Mouse (Mus musculus) kidney, adult 9 months (tissue): ENCODE results near the gene Pappa.

Experiments
- DNase-seq: peaks from one replicate; pipeline ENCODE4 v3.0.0; 2022

Pappa gene

DNA sequence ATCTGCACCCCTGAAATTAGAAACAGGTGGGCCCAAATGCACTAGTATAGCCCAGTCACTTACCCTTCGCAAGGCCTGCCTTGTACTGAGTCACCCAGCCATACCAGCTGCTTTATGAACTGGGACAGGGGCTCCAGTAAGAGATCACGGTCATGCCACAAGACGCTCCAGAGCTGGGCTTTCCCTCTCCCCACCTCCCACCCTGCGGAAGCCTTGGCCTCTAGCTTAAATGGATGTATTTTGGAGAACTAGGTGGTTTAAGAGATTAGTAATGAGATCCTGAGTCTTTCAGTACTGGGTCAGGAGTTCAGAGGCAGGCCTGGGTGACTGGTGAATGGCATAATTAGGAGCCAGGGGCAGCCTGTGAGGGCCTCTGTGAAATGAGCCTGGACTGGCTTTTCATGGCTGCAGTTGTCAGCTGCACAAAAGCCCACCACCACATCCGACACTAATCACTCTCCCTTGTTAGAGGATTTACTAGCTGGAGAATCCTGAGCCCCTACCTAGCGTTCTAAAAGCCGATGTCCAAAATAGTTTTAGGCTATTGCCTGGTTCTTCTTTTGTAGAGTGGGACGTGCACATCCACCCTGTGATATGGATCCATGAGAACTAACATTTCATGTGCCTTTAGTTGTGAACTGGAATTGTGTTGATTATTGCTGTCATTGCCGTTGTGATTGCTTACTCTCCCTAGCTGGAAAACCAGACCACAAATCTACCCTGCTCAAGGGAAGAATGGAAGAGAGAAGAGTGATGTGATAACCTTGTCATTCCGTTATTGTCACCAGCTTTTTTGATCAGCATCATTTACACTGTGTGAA lies 154.7 kb downstream of the Pappa start:
- DNase-seq = no peak

DNA sequence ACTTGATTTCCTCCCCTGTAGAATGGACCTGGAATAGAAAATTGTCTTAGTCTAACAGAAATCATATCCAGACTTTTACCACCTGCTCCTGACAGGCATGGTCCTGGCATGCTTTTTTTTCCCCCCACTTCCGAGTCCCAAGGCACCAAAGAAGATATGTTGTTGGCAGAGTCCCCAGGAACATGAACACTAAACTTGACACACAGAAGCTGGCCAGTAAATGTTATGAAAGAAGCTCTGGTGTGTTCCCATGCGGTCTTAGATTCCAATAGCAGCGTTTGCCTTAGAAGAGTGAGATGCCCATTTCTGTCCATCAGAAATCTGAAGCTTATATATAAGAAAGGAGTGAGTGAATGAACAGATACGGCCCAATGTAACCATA lies 155.3 kb downstream of the Pappa start:
- DNase-seq = no peak

DNA sequence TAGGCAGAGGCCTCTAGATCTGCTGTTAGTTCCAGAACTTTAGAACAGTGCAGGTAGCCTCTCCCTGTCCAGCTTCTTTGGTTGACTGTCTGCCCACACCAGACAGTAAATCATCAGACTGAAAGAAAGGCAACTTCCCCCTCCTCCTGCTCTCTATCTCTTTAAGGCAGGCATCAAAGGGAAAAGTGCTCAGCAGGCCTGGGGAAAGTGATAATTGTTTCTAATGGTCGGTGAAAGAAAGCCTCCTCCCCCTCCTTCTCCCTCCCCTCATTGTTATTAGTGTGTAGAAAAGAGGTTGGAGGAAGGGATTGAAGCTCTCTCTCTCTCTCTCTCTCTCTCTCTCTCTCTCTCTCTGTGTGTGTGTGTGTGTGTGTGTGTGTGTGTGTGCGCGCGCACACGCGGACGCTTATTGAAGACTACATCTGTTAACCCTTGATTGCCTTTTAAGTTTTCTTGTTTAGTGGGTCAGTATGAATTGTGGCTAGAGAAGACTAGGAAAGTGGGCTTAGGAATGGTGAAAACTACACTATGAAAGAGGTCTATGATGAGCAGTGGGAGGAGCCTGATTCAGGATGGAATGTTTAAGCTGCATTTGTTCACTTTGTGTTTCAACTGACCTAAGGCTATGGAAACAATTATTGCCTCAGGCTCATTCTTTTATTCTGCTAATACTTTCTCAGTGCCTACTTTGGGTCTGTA lies 156.2 kb downstream of the Pappa start:
- no peak for DNase-seq

DNA sequence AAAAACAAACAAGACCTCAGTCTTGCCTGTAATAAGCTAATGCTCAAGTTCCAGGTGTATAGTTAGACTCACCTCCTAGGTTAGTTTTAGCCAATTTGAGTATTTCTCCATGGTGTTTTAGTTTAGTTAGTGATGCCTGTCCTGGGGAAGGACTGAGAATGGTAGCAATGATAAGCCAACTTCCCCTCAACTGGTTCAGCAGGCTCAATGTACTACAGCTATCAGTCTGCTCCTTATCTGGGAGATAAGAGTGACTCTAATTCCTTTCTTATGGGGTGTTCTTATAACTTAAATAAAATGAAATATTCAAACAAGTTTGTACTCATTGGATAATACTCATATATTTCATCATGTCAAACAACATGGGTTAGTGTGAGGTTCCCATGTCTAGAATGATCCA lies 156.9 kb downstream of the Pappa start:
- DNase-seq = no peak

DNA sequence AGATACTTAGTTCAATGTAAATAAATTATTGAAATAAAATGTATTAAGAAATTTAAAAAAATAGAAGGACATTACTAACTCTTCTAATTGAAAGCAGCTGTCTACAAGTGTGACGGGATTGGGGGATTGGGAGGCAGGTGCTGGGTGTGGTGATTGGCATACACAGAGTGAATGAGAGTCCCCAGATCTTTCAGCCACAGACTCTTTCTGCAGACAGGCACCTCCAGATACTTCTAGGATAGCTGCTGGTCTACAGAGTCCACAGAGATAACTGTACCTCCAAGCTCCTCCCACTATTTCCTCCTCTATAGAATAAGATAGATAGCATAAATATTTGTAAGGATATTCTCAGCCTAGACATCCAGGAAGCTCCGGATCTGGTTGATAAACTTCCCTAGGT lies 159.6 kb downstream of the Pappa start:
- DNase-seq = no peak

DNA sequence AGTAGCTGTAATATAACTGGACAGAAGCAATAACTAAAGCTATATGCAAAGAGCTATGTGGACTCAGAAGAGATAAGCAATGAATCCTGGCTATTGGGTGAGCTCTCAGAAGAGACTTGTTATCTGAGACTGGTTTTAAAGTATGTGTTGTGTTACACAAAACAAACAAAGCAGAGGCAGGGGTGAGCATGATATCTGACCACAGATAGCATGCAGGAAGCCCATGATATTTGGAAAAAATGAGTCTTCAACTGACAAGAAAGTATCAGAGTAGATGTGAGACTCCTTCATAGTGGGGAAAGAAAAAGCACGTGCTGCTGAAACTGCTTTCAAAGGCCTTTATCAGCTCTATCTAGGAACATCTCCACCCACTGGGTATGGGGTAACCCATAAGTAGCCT lies 161.2 kb downstream of the Pappa start:
- DNase-seq = no peak

DNA sequence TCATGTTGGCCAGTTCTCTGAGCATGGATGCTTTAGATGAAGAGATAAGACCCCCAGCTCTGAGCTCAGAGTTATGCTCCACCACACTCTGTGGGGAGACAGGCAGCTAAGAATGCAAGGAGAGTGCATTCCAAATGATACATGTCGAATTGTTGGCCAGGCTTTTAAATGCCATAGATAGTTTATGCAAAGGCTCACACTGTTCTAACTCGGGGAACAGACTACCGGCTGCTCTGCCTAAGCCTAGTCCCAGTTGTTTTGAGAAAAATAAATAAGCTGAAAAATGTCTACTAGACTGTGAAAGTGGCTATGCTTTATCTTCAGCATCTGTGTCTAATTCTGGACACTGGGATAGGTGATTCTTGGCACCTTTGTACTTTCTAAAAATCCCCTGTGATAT lies 165.3 kb downstream of the Pappa start:
- no peak for DNase-seq

DNA sequence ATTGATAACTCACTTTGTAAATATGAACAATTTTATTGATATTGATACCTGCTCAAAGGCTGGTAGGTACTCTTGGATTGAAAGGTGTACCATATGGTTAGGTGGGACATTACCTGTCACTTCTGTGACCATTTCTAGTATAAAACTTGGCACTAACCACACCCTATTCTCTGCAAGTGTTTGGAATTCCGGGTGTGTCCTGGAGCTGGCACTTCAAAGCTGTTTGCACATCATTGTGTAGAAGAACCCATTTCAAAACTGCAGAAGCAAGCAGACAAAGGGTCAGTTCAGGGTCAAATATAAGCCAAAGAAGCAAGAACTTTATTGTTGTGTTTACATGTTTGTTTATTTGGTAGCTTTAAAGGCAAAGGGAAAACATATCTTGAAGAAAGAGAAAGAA lies 171.8 kb downstream of the Pappa start:
- no peak for DNase-seq

DNA sequence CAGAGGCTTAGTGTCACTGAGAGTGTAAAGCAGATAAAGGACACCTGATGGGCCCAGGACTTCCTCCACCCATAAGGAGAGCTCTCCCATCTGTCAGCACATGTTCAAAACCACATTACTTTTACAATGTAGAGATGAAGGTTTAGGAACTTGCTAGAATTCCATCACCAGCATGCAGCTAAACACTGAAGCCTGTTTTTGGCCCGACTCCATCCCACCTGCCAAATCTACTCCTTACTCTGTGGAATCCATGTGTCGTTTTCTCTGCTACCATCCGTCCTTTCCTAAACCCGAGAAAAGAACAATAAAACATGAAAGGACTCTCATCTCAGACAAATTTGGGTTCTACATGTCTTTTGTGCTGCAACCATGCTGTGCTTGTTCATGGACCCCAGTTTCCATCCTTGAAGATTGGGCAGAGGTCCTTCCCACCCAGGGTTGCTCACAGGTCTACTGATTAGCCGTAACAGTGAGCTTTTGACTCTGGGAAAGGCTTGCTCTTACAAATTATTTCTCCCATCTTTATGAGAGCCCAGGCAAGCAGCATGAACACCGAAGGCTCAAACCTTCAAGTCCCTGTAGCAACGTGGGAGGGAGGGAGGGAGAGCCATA lies 172.5 kb downstream of the Pappa start:
- no peak for DNase-seq

DNA sequence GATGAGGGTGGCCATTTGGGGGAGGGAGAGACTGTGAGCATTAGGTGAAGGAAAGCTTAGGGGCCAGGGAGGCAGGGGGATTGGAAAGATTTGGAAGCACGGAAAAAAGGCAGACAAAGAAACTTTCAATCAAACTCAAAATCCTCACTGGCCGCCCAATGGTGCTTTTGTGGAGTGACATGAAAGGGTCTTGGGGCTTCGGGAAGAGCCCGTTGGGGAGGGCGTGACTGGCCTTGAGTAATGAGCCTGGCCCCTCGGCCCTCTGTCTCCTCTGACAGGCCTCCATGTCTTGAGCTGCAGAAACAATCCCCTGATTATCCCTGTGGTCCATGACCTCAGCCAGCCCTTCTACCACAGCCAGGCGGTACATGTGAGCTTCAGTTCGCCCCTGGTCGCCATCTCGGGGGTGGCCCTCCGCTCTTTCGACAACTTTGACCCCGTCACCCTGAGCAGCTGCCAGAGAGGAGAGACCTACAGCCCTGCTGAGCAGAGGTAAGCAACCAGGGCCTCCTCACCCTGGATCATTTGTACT lies 173.1 kb downstream of the Pappa start:
- DNase-seq = no peak

DNA sequence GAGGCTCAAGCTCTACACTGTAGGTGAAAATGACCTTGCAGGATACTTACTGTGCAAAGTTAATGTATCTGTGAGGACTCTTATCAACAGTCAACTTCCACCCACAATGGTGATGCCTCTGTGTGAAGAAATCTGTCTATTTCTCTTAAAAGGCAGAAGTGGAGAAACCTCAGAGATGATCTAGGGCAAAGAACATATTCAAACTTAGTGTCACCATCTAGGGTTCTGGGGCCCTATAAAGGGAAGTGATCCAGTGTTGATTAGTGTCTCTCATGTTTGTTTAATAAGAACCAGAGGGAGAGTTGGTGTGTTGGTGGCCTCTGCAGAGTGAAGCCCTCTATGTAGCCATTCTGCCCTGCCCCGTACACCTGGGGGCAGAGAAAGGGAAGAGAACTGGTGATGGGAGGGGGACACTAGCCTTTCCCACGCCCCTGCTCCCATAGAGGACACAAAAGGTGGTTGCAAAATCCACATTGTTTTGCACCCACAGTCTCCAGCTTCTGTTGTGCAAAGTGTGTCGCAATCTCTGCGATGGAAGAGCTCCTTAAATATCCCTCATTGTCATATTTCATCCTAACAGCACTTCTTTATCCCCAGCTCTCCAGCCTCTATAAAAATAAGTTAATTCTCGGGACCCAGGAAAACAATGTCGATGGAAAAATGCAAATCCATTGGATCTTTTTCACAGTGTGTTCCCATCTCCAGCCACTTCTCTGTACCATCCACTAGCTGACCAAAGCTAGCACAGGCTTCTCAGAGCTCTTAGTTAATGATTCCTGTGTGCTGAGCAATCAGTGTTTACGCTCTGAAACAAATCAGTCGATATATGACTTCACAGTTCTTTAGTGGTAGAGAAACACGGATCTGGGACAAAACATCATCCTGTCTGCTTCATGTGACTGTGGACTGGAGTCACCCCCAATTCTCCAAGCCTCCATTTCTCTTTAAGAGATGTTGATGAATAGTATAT lies 174.5 kb downstream of the Pappa start:
- no peak for DNase-seq

DNA sequence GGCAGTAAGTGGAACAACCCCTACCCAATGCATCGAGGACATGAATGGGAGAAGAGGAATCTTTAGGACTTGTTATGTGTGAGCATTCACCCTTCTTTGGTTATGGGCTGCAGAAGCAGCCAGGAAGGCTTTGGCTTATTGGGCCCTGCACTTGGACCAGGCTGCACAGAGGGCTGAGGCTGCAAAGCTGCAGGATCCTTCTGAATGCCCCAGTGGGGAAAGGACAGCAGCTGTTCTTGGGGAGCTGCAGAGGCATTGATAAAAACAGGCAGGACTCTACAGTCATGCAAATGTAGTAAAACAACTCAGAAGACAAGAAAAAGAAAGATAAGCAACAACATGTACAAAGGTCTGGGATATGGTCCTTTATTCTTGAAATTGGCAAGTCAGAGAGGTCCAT lies 175.4 kb downstream of the Pappa start:
- DNase-seq = no peak

DNA sequence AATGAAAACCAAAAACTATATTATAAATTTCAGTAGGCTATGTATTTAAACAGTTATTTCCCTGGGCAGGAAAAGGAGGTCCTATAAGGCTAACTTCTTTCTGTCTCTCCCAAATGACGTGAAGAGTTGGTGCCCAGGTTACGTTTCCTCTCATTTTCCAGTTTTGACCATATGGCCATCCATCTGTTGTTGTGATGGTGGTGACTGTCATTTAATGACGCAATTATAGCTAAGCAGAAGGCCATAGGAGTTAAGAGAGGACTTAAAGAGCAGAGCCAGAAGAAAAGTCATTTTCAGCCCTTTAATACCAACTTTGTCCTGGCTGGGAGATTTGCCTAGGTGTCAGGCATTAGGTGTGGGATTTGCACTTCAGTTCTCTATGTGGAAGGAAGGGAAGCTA lies 176.5 kb downstream of the Pappa start:
- no peak for DNase-seq

DNA sequence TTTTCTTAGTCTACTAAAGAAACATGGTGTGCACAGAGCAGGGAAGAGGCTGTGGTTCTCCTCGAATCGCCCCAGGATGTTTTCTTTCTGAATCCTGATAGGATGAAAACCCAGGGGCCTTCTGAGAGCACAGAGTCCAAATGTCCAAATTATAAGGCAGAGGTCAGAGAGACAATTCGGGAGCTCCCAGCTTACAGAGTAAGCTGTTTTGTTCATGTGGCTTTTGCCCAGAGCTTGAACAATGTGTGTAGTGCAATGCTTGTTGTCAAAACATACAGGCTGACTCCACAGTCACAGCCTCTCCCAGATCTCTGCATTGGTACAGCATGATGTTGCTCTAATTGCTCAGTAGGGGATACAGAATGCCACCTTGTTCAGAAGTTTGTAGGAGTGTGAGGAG lies 178.7 kb downstream of the Pappa start:
- DNase-seq = peak; percentile 10

DNA sequence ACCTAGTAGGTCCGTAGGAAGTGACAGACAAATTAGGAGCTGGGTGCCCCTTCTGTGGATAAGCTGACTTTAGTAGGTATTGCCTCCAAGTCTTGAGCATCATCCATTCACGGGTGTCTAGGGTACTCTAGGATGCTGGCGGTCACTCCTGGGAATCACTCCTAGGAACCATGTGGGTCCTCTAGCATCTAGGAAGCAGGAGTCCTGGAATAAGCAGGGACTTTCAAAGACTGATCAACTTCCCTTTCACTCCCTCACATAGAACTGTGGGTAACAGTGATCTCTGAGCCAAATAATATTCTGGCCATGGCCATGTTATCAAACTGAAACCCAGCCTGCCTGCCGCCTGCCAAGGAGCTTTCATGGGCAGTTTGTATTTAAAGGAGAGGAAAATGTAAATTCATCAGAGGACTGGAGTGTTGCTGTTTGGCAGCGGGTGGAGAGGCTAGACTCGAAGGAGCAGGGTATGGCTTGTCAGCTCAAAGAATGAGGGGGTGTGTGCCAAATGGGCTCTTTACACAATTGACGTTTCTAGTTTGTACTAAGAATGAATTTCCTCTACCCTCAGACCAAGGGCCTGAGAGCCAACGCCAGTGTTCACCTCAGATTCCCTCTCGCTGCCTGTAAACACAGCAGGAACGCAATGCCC lies 194.0 kb downstream of the Pappa start:
- no peak for DNase-seq

DNA sequence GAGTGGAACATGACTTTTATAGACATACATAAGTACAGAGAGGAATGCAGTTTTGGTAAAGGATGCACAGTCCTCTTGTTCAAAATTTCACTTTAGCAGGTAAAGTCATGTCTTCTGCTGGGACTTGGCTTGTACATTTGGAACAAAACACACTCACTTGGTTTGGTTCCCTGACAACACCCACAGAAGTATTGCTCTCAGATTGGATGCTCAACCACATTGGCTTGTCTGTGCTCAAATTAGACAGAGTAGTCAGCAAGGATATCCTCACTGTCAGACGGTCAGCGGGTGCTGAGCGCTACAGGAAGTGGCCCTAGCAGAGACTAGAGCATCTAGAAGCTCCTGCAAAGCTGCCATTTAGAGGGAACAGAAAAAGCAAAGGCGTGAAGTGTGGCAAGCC lies 197.4 kb downstream of the Pappa start:
- no peak for DNase-seq

DNA sequence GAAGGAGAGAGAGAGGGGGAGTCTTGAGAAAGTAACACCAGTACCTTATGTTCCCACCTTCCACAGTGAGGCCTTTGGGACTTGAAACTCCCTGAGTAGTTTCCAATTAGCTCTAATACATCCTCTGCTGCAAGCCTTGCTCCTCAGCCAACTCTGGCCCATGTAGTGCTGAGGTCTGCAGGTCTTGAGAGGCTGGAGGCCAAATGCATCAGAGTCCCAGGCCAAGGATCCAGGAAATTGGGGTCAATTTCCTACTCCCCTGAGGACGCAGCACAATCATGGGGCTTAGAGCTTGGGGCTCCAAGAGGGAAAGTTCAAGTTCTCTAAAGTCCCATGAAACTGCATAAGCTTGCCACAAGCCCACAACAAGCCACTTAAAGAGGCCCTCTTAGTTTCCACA lies 198.0 kb downstream of the Pappa start:
- DNase-seq = peak; percentile 44

DNA sequence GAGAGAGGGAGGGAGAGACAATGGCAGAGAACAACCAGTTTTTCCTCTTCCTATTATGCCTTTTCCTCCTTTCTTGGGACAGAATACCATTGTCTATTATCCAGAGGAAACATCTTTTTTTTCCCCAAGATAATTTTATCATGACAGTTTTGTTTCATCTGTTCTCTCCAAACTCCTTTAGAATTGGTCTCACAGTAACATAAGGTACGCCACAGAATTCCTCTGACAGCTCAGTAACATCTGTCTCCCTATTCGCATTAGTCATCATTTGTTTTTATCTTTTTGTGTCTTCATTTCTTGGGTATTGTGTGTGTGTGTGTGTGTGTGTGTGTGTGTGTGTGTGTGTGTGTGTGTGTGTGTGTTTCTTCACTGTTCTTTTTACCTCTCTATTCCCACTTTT lies 201.8 kb downstream of the Pappa start:
- DNase-seq = no peak

DNA sequence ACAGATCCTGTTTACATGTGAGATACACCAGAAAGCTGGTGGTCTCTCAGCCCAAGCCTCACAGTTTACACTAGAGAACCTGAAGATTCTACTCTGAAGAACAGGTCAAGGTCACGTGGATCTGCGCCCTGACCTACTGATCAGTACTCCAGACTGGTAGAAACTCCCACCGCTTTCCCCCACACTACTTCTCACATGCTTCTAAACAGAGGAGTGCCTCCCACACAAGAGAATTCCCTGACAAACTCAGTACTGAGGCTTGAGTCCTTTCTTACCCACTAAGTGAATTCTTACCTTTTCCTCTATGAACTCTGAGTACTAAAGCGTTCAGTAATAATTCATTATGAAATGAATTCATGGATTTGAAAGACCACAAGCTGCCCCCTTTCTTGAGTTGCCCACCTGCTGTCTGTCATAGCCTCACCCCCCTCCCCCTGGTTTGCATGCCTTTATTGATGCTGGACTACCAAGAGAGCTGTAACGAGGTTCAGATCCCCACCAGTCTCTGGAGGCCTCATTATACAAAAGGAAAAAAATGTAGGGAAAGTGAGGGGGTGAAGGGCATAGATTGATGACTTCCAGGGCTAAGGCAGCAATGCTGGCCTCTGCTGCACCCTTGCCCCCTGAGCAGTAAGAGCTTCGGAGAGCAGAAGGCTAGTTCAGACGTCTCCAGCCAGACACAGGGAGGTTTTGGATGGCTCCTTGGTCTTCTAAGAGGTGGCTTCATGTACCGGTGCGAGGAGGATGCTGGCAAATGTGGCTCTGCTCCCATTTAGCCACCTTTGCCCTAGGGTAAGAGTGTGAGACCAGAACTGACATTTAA lies 204.7 kb downstream of the Pappa start:
- no peak for DNase-seq

DNA sequence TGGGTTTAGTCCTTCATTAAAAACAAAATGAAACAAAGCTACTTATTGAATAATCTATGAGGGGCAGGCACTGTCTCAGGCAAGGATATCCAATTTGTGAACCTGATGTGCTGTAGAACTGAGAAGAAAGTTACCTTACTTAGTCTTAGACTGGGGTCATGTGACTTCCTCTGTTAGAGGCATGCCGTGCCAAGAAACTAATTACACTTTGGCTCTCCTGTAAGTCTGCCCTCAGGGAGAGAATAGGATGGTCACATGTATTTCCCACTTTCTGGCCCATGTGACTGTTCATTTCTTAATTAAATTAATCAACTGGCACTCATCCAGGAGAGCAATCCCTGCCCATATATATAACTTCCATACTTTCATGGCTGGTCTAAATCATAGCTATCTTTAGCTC lies 209.7 kb downstream of the Pappa start:
- DNase-seq = peak; percentile 52

DNA sequence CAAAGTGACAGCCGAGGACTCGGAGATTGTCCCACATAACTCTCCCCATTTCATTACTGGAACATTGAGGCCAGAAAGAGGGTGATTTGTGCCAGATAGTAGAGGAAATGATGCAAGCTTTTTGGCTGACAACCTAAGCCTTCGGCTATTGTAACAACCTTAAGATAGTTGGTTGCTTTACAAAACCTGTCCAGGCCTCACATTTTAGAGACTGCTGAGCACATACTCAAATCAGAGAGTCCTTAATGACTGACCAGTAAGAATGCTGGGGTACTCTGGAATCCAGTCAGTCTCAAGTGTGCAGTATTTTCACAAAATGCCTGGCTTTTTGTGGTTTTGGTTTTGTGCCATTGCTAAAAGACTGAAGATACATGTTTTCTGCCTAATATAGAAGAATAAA lies 217.8 kb downstream of the Pappa start:
- DNase-seq = no peak
